Mouse (Mus musculus) cerebellum, adult 11-12 months (tissue): ENCODE measurements around the gene Mettl6.
A peak's percentile ranks its signal among the peaks of the same experiment; 100 is the strongest.
"Not testable (repeated sequence)": the region's sequence is repeated elsewhere in the genome, so short reads cannot be mapped to it uniquely, and the experiment has no call there.

Experiments
- DNase-seq: peaks from one replicate; pipeline ENCODE4 v3.0.0; 2022

Mettl6 gene

GRCm38 (mm10) chr14:31472451-31473061 lies 22.3 kb downstream of the Mettl6 start:
- peak; percentile 23 for DNase-seq

- no peak for DNase-seq
Observed at GRCm38 (mm10) chr14:31469711-31470110, 25.1 kb downstream of the Mettl6 start.

- no peak for DNase-seq
Observed at GRCm38 (mm10) chr14:31464176-31464575, 30.7 kb downstream of the Mettl6 start.

- no peak for DNase-seq
Observed at GRCm38 (mm10) chr14:31462886-31463285, 32.0 kb downstream of the Mettl6 start.

- DNase-seq = not testable (repeated sequence)
Observed at GRCm38 (mm10) chr14:31462226-31462625, 32.6 kb downstream of the Mettl6 start.

- no peak for DNase-seq
Observed at GRCm38 (mm10) chr14:31458006-31458405, 36.8 kb downstream of the Mettl6 start.

GRCm38 (mm10) chr14:31456064-31456721 lies 38.6 kb downstream of the Mettl6 start:
- no peak for DNase-seq

GRCm38 (mm10) chr14:31454849-31455566 lies 39.8 kb downstream of the Mettl6 start:
- DNase-seq = no peak

GRCm38 (mm10) chr14:31453946-31454345 lies 40.9 kb downstream of the Mettl6 start:
- not testable (repeated sequence) for DNase-seq

GRCm38 (mm10) chr14:31448994-31449393 lies 45.8 kb downstream of the Mettl6 start:
- DNase-seq = no peak

GRCm38 (mm10) chr14:31443616-31444015 lies 51.2 kb downstream of the Mettl6 start:
- no peak for DNase-seq

- no peak for DNase-seq
Observed at GRCm38 (mm10) chr14:31440725-31441124, 54.1 kb downstream of the Mettl6 start.

- DNase-seq = no peak
Observed at GRCm38 (mm10) chr14:31440230-31440629, 54.6 kb downstream of the Mettl6 start.

GRCm38 (mm10) chr14:31439279-31439678 lies 55.6 kb downstream of the Mettl6 start:
- DNase-seq = no peak

GRCm38 (mm10) chr14:31437826-31438529 lies 56.9 kb downstream of the Mettl6 start:
- DNase-seq = peak; percentile 70

- DNase-seq = peak; percentile 96
Observed at GRCm38 (mm10) chr14:31435930-31436693, 58.7 kb downstream of the Mettl6 start, which contains the start of gene Sh3bp5. Sh3bp5 (minus strand) TSS chr14:31436078.

- no peak for DNase-seq
Observed at GRCm38 (mm10) chr14:31435018-31435915, 59.6 kb downstream of the Mettl6 start.

- no peak for DNase-seq
Observed at GRCm38 (mm10) chr14:31434426-31434825, 60.4 kb downstream of the Mettl6 start.

- no peak for DNase-seq
Observed at GRCm38 (mm10) chr14:31433851-31434360, 60.9 kb downstream of the Mettl6 start.

GRCm38 (mm10) chr14:31433126-31433525 lies 61.7 kb downstream of the Mettl6 start:
- no peak for DNase-seq

- peak; percentile 49 for DNase-seq
Observed at GRCm38 (mm10) chr14:31432424-31432823, 62.4 kb downstream of the Mettl6 start.
